Comparison of ENCODE assay signal across 15 mouse cellular contexts in the genomic region with DNA sequence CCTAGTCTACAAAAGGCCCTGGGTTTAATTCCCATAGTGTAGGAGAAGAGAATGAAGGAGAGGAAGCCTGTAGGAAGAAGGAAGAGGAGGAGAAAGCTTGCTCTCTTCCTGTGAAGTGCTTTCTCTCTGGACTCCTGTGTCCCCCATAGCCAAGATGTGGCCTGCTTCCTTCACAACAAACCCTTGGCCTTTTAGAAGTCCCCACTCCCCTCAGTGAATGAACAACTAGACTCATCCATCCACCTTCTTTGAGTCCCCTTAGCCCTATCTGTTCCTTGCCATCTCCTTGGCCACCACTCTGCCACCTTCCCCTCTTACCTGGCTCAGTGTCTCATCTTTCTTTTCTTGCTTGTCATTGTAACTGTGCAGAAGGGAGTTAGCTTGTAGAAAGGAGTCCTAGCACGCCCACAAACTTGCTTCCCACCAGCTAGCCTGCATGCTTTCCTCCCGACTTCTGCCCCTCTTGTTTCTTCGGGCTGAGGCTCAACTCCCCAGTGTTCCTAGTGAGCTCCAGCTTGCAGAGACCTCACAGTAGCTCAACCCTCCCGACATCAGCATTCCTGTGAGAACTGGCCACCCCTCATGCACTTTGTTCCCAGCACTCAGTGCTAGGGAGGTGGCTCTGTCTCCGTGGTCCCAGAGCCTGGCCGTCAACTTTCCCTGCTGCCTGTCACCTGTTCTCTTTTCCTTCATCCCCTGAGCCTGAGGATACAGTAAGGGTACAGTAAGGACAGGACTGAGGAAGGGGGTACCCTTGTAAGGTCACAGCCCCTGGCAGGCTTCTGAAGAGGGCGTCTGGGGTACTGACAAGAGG. TPM values are rescaled to one million over a fixed set of nuclear protein-coding genes. Genes with fewer than 3 reads are reported as not detected.
A peak's percentile ranks its signal among the peaks of the same experiment; 100 is the strongest.
DNase-seq lines count a peak whose midpoint lies in the region; ATAC-seq and TF ChIP-seq lines count a peak whose summit lies in the region.
"Had no signal": no experiment of that assay in that cellular context is flagged by ENCODE, and none has a peak within 500 bp of the region (broad histone marks: within the 10 kb centered on the region; RNA-seq: fewer than 3 reads in every experiment).

No protein-coding gene starts in this region.

- WGBS in hindbrain, embryonic 16.5 days = 53% methylated on average over 7 of the region's 7 CpGs
- WGBS in hindbrain, embryonic 13.5 days = 54% methylated on average over 7 of the region's 7 CpGs
- WGBS in lung, postnatal 0 days = 45% methylated on average over 7 of the region's 7 CpGs

- H3K27ac ChIP-seq in hindbrain, embryonic 16.5 days (ENCODE audit: low read depth, low read length) = no peak overlapping the region
- H3K27ac ChIP-seq in hindbrain, embryonic 13.5 days = no peak overlapping the region
- no peak overlapping the region for H3K27ac ChIP-seq in lung, postnatal 0 days (ENCODE audit: low read length)
- H3K27ac ChIP-seq: heart, embryonic 13.5 days; lung, embryonic 15.5 days; neural tube, embryonic 12.5 days had no signal

- H3K9me3 ChIP-seq in hindbrain, embryonic 16.5 days (ENCODE audit: control insufficient read depth, low read length) = no peaks in the 10 kb centered on the region
- H3K9me3 ChIP-seq in hindbrain, embryonic 13.5 days = no peaks in the 10 kb centered on the region
- no peaks in the 10 kb centered on the region for H3K9me3 ChIP-seq in lung, postnatal 0 days (ENCODE audit: low read length)
- H3K9me3 ChIP-seq: heart, embryonic 13.5 days; lung, embryonic 15.5 days; megakaryocyte, embryonic 14.5 days; neural tube, embryonic 12.5 days had no signal

- TF ChIP-seq CTCF in lung, postnatal 0 days (IDR thresholded peaks at IDR 0.05) = no peak

- no peak for TF ChIP-seq EP300 in lung, postnatal 0 days (IDR thresholded peaks at IDR 0.05)

- no peaks in the 10 kb centered on the region for H3K36me3 ChIP-seq in hindbrain, embryonic 16.5 days (ENCODE audit: control insufficient read depth, insufficient read depth, low read length)
- no peaks in the 10 kb centered on the region for H3K36me3 ChIP-seq in hindbrain, embryonic 13.5 days
- H3K36me3 ChIP-seq in lung, postnatal 0 days (ENCODE audit: insufficient read depth, low read length) = no peaks in the 10 kb centered on the region
- H3K36me3 ChIP-seq: heart, embryonic 13.5 days; lung, embryonic 15.5 days; neural tube, embryonic 12.5 days had no signal

- H3K9ac ChIP-seq in hindbrain, embryonic 16.5 days (ENCODE audit: low read depth, low read length) = no peak overlapping the region
- H3K9ac ChIP-seq in hindbrain, embryonic 13.5 days = no peak overlapping the region
- no peak overlapping the region for H3K9ac ChIP-seq in lung, postnatal 0 days (replicated peaks; ENCODE audit: low read depth)
- H3K9ac ChIP-seq: heart, embryonic 13.5 days; lung, embryonic 15.5 days; neural tube, embryonic 12.5 days had no signal

- H3K27me3 ChIP-seq in hindbrain, embryonic 16.5 days (replicated peaks; ENCODE audit: control insufficient read depth, insufficient read depth, low read length) = no peaks in the 10 kb centered on the region
- H3K27me3 ChIP-seq in hindbrain, embryonic 13.5 days = no peaks in the 10 kb centered on the region
- H3K27me3 ChIP-seq in lung, postnatal 0 days (replicated peaks; ENCODE audit: insufficient read depth, low read length) = no peaks in the 10 kb centered on the region
- H3K27me3 ChIP-seq: lung, embryonic 15.5 days; neural tube, embryonic 12.5 days had no signal

- 0 out of 2 replicates have a peak, but pooled peaks have one; percentile 38 for ATAC-seq in hindbrain, embryonic 16.5 days
- ATAC-seq in hindbrain, embryonic 13.5 days (ENCODE audit: low FRiP score) = no peak
- ATAC-seq in lung, postnatal 0 days = 0 out of 2 replicates have a peak, but pooled peaks have one; percentile 10

- no peaks in the 10 kb centered on the region for H3K4me1 ChIP-seq in hindbrain, embryonic 16.5 days (ENCODE audit: control insufficient read depth, insufficient read depth, low read depth, low read length)
- no peaks in the 10 kb centered on the region for H3K4me1 ChIP-seq in hindbrain, embryonic 13.5 days (replicated peaks)
- peaks cover 4% of the 10 kb centered on the region; the same call in 1 of the 2 replicates for H3K4me1 ChIP-seq in lung, postnatal 0 days (ENCODE audit: insufficient read depth, low read depth, low read length)
- H3K4me1 ChIP-seq: heart, embryonic 13.5 days; lung, embryonic 15.5 days had no signal

- no peak for DNase-seq in lung, postnatal 0 days (ENCODE audit: low spot score)
- DNase-seq in lung, postnatal 14 days = no peak
- peak; percentile 47 to 50 for DNase-seq in kidney, postnatal 36 days
- no peak for DNase-seq in adrenal gland, postnatal 4 days (ENCODE audit: low spot score in 2 of 2)
- DNase-seq in thymus, postnatal 14 days = no peak
- DNase-seq: B cell, adult 2 months; layer of hippocampus, postnatal 36 days had no signal

- H3K4me3 ChIP-seq in hindbrain, embryonic 16.5 days (ENCODE audit: low read length) = no peak overlapping the region
- H3K4me3 ChIP-seq in hindbrain, embryonic 13.5 days = no peak overlapping the region
- H3K4me3 ChIP-seq in lung, postnatal 0 days (ENCODE audit: low read depth, low read length) = no peak overlapping the region
- H3K4me3 ChIP-seq: heart, embryonic 13.5 days; lung, embryonic 15.5 days; megakaryocyte, embryonic 14.5 days; neural tube, embryonic 12.5 days had no signal

- H3K4me2 ChIP-seq in hindbrain, embryonic 16.5 days (ENCODE audit: low read length) = no peak overlapping the region
- no peak overlapping the region for H3K4me2 ChIP-seq in hindbrain, embryonic 13.5 days
- H3K4me2 ChIP-seq in lung, postnatal 0 days (replicated peaks; ENCODE audit: low read depth, low read length) = no peak overlapping the region
- H3K4me2 ChIP-seq: heart, embryonic 13.5 days; lung, embryonic 15.5 days; neural tube, embryonic 12.5 days had no signal

RNA-seq across cellular contexts. Expression of a gene that starts 1.4 kb away (rescaled TPM):
- 0.09 and 0.23 TPM in 2 replicates for polyA plus RNA-seq in hindbrain, embryonic 16.5 days (2015; fragmentation: Nextera tagmentation; extraction: Ambion mirVana)
- polyA plus RNA-seq in hindbrain, embryonic 13.5 days (2015; fragmentation: Nextera tagmentation; extraction: Ambion mirVana) = not detected in 2 replicates
- polyA plus RNA-seq in lung, postnatal 0 days (2015; fragmentation: Nextera tagmentation; extraction: Ambion mirVana) = 6.3 and 7.2 TPM in 2 replicates
- 10 to 100 TPM in 1 of 2 experiments, 1 to 10 TPM in 1; 1.1 to 11.4 TPM for total RNA-seq in adrenal gland, postnatal 4 days (2021)
- total RNA-seq: hematopoietic stem cell, adult 5-6 weeks; layer of hippocampus, postnatal 36 days; left cerebral cortex, postnatal 36 days had no signal
- polyA plus RNA-seq: neural tube, embryonic 12.5 days had no signal

RNA-seq across cellular contexts. Expression of a gene that starts 43.8 kb away (rescaled TPM):
- polyA plus RNA-seq in hindbrain, embryonic 16.5 days (2015; fragmentation: Nextera tagmentation; extraction: Ambion mirVana) = 5.4 and 5.7 TPM in 2 replicates
- polyA plus RNA-seq in hindbrain, embryonic 13.5 days (2015; fragmentation: Nextera tagmentation; extraction: Ambion mirVana) = 4.1 and 5.1 TPM in 2 replicates
- polyA plus RNA-seq in lung, postnatal 0 days (2015; fragmentation: Nextera tagmentation; extraction: Ambion mirVana) = 18.5 and 19.5 TPM in 2 replicates
- total RNA-seq in adrenal gland, postnatal 4 days (2021) = 10 to 100 TPM; 16.0 to 18.8 TPM

Comparison
In these comparisons a context has a peak if more than half of its experiments do, and no peak if none do; other contexts are left out.
1. DNase-seq: peak in kidney, postnatal 36 days (2 of 2); none in lung, postnatal 0 days (single experiment), lung, postnatal 14 days (single experiment), adrenal gland, postnatal 4 days (0 of 2) and thymus, postnatal 14 days (single experiment).